Mouse (Mus musculus): ENCODE results near the gene Zpr1. TPM values are rescaled to one million over a fixed set of nuclear protein-coding genes. Genes with fewer than 3 reads are reported as not detected.
A peak's percentile ranks its signal among the peaks of the same experiment; 100 is the strongest.

The Zpr1 gene
- total and polyA plus RNA-seq, 3 experiments: 35.7 to 52.0 (median 43.0) TPM

GRCm38 (mm10) chr9:46270782-46271181 is 2.1 kb upstream of the Zpr1 start:
- Histone ChIP-seq H3K4me3 (ENCODE audit: low read depth, low read length) (no peak overlapping the region), H3K36me3 (replicated peaks) (peaks cover 30% of the 10 kb centered on the region), H3K27me3 (ENCODE audit: insufficient read depth, low read length) (peaks cover 40% of the 10 kb centered on the region), H3K4me1 (ENCODE audit: insufficient read depth, low read depth, low read length) (peaks cover 38% of the 10 kb centered on the region), H3K9me3 (replicated peaks) (no peaks in the 10 kb centered on the region)
- TF ChIP-seq CTCF (IDR thresholded peaks at IDR 0.05; ENCODE audit: low read depth, low read length): no peak
- ATAC-seq (ENCODE audit: extremely low read depth, insufficient number of reproducible peaks, low FRiP score, poor library complexity, severe bottlenecking) (no peak), DNase-seq (ENCODE audit: low spot score) (no peak)

DNA sequence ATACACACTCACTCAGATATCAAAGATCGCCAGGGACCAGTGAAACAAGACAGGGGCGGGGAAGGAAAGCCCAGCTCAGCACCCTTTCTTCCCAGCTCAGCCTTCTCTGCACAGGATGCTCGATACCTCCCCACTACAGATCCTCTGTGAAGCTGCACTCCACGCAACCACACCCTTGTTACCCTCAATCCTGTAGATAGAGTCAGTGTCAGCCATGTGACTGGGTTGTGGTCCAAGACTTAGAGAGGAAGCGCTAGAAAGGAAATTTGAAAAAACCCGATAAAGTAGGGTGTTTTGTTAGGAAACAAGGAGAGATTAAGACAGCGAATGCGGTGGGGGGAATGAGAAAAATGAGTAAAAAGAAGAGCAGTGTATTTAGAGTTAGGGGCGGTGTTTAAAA is 794 bp upstream of the Zpr1 start:
- peak; percentile 47 for DNase-seq (ENCODE audit: low spot score)
- TF ChIP-seq TAL1 (conservative IDR thresholded peaks at IDR 0.05; ENCODE audit: low read depth, low read length) (no peak), CTCF (IDR thresholded peaks at IDR 0.05; ENCODE audit: low read depth, low read length) (no peak)
- ATAC-seq (ENCODE audit: extremely low read depth, insufficient number of reproducible peaks, low FRiP score, poor library complexity, severe bottlenecking): no peak
- Histone ChIP-seq H3K27me3 (ENCODE audit: insufficient read depth, low read length) (peaks cover 34% of the 10 kb centered on the region), H3K4me3 (ENCODE audit: low read depth, low read length) (peak overlapping the region; percentile 92; the same call in 1 of the 2 replicates), H3K4me1 (ENCODE audit: insufficient read depth, low read depth, low read length) (peaks cover 43% of the 10 kb centered on the region), H3K9me3 (replicated peaks) (no peaks in the 10 kb centered on the region), H3K36me3 (replicated peaks) (peaks cover 43% of the 10 kb centered on the region)

DNA sequence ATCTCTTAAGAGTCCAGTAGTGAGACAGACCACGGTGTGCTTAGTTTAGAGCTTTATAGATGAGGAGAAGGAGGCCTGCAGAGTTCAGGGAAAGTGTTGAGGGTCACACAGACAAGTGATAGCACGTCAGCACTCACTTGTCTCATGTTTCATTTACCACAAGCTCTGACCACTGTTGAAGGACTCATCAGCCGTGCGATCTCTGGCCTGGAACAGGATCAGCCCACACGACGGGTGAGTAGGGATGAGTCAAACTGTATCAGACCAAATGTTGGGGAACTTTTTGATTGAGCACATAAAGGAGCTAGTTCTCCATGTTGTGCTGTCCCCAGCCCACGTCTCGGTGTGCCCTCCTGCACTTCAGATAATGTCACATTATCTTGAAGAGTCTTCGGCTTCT is 1.6 kb downstream of the Zpr1 start:
- peaks cover 11% of the 10 kb centered on the region for H3K27me3 ChIP-seq (ENCODE audit: insufficient read depth, low read length)
- no peak for DNase-seq (ENCODE audit: low spot score)
- no peak for TF ChIP-seq GATA2 (IDR thresholded peaks at IDR 0.05; ENCODE audit: borderline replicate concordance, low read depth, low read length)
- no peak for TF ChIP-seq CTCF (IDR thresholded peaks at IDR 0.05; ENCODE audit: low read depth, low read length)
- TF ChIP-seq TAL1 (conservative IDR thresholded peaks at IDR 0.05; ENCODE audit: low read depth, low read length): no peak
- no peak for TF ChIP-seq POLR2AphosphoS5 (IDR thresholded peaks at IDR 0.05; ENCODE audit: insufficient replicate concordance, low read depth, low read length)
- TF ChIP-seq GATA1 (IDR thresholded peaks at IDR 0.05; ENCODE audit: borderline replicate concordance, low read length): no peak
- H3K4me1 ChIP-seq (ENCODE audit: insufficient read depth, low read depth, low read length): peaks cover 40% of the 10 kb centered on the region
- peaks cover 66% of the 10 kb centered on the region for H3K36me3 ChIP-seq (replicated peaks)
- H3K9me3 ChIP-seq (replicated peaks): no peaks in the 10 kb centered on the region
- no peak for ATAC-seq (ENCODE audit: extremely low read depth, insufficient number of reproducible peaks, low FRiP score, poor library complexity, severe bottlenecking)
- H3K4me3 ChIP-seq (ENCODE audit: low read depth, low read length): peak overlapping the region; percentile 92; the same call in 1 of the 2 replicates

- peak; percentile 89 for DNase-seq (ENCODE audit: low spot score)
- Histone ChIP-seq H3K9me3 (replicated peaks) (no peaks in the 10 kb centered on the region), H3K36me3 (replicated peaks) (peaks cover 66% of the 10 kb centered on the region), H3K27me3 (ENCODE audit: insufficient read depth, low read length) (no peaks in the 10 kb centered on the region), H3K4me3 (ENCODE audit: low read depth, low read length) (peak within 1 kb of the TSS; percentile 92), H3K4me1 (ENCODE audit: insufficient read depth, low read depth, low read length) (peaks cover 27% of the 10 kb centered on the region)
- TF ChIP-seq CTCF (IDR thresholded peaks at IDR 0.05; ENCODE audit: low read depth, low read length): peak; percentile 28; the same call in 1 of the 2 replicates
- TF ChIP-seq TAL1 (conservative IDR thresholded peaks at IDR 0.05; ENCODE audit: low read depth, low read length): no peak
- TF ChIP-seq POLR2AphosphoS5 (IDR thresholded peaks at IDR 0.05; ENCODE audit: insufficient replicate concordance, low read depth, low read length): no peak; the same call in 1 of the 2 replicates
- TF ChIP-seq GATA2 (IDR thresholded peaks at IDR 0.05; ENCODE audit: borderline replicate concordance, low read depth, low read length): no peak
- peak; percentile 86 for ATAC-seq (ENCODE audit: extremely low read depth, insufficient number of reproducible peaks, low FRiP score, poor library complexity, severe bottlenecking)
These were observed 10.0 kb downstream of the Zpr1 start, which contains the start of gene Bud13 for GRCm38 (mm10) chr9:46282631-46283436. Gene Bud13, plus strand, starts transcription at chr9:46283008.

DNA sequence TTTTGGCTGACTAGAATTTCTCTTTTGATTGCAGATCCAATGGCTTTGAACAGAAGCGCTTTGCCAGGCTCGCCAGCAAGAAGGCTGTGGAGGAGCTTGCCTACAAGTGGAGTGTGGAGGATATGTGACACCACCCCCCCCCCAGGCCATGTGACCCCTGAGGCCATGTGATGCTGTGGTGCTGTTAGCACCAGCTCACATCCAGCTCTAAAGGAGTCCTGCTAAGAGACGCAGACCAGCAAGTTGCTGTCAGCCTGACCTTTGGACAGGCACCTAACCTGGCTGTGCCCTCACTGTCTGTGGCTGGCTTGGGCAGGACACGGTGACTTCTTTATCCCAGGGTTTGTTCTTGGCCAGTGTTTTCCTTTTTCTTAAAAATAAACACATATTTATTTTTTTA is 25.5 kb downstream of the Zpr1 start:
- Histone ChIP-seq H3K9me3 (replicated peaks) (no peaks in the 10 kb centered on the region), H3K4me3 (ENCODE audit: low read depth, low read length) (no peak overlapping the region), H3K4me1 (ENCODE audit: insufficient read depth, low read depth, low read length) (peaks cover 4% of the 10 kb centered on the region; the same call in 1 of the 2 replicates), H3K27me3 (ENCODE audit: insufficient read depth, low read length) (no peaks in the 10 kb centered on the region), H3K36me3 (replicated peaks) (peaks cover 62% of the 10 kb centered on the region)
- TF ChIP-seq POLR2AphosphoS5 (IDR thresholded peaks at IDR 0.05; ENCODE audit: insufficient replicate concordance, low read depth, low read length) (no peak), TAL1 (conservative IDR thresholded peaks at IDR 0.05; ENCODE audit: low read depth, low read length) (no peak), GATA1 (IDR thresholded peaks at IDR 0.05; ENCODE audit: borderline replicate concordance, low read length) (no peak), GATA2 (IDR thresholded peaks at IDR 0.05; ENCODE audit: borderline replicate concordance, low read depth, low read length) (no peak), CTCF (IDR thresholded peaks at IDR 0.05; ENCODE audit: low read depth, low read length) (no peak)
- DNase-seq (ENCODE audit: low spot score): no peak
- ATAC-seq (ENCODE audit: extremely low read depth, insufficient number of reproducible peaks, low FRiP score, poor library complexity, severe bottlenecking): no peak

- no peaks in the 10 kb centered on the region for H3K9me3 ChIP-seq (replicated peaks)
- ATAC-seq (ENCODE audit: extremely low read depth, insufficient number of reproducible peaks, low FRiP score, poor library complexity, severe bottlenecking): no peak
- H3K36me3 ChIP-seq (replicated peaks): peaks cover 29% of the 10 kb centered on the region
These were observed 29.3 kb downstream of the Zpr1 start for GRCm38 (mm10) chr9:46302142-46302541.

More at GRCm38 (mm10) chr9:46302142-46302541, 29.3 kb downstream of the Zpr1 start:
- Histone ChIP-seq H3K4me3 (ENCODE audit: low read depth, low read length) (no peak overlapping the region), H3K4me1 (ENCODE audit: insufficient read depth, low read depth, low read length) (no peaks in the 10 kb centered on the region), H3K27me3 (ENCODE audit: insufficient read depth, low read length) (peaks cover 23% of the 10 kb centered on the region)
- DNase-seq (ENCODE audit: low spot score): peak; percentile 28
- TF ChIP-seq GATA1 (IDR thresholded peaks at IDR 0.05; ENCODE audit: borderline replicate concordance, low read length) (no peak), CTCF (IDR thresholded peaks at IDR 0.05; ENCODE audit: low read depth, low read length) (peak; percentile 99), TAL1 (conservative IDR thresholded peaks at IDR 0.05; ENCODE audit: low read depth, low read length) (no peak), GATA2 (IDR thresholded peaks at IDR 0.05; ENCODE audit: borderline replicate concordance, low read depth, low read length) (no peak)

Data from G1E (cell line).